Mouse (Mus musculus) C2C12 (cell line): Measurements from ENCODE around the gene Il25. TPM values are rescaled to one million over a fixed set of nuclear protein-coding genes. Genes with fewer than 3 reads are reported as not detected.
"Not testable (repeated sequence)": the region's sequence is repeated elsewhere in the genome, so short reads cannot be mapped to it uniquely, and the experiment has no call there.

Source experiments
- H3K27me3 ChIP-seq: one replicate; pipeline ENCODE4 v1.6.1; 2011; ENCODE audit not compliant: control insufficient read depth, insufficient read depth, insufficient read length
- H3K36me3 ChIP-seq: one replicate; pipeline ENCODE4 v1.6.1; 2011; ENCODE audit not compliant: control insufficient read depth, insufficient read depth
- H3K4me3 ChIP-seq: one replicate; pipeline ENCODE4 v1.5.1; 2011; ENCODE audit warnings: mild to moderate bottlenecking, control low read depth; ENCODE audit not compliant: poor library complexity, insufficient read depth, severe bottlenecking
- H3K79me2 ChIP-seq: one replicate; pipeline ENCODE4 v1.6.1; 2011; ENCODE audit not compliant: control insufficient read depth, insufficient read depth
- H3K79me3 ChIP-seq: one replicate; pipeline ENCODE4 v1.6.1; 2011; ENCODE audit warnings: low read depth, control low read depth
- H3ac ChIP-seq: one replicate; pipeline ENCODE3; 2011; ENCODE audit warnings: low read depth; ENCODE audit not compliant: control insufficient read depth, insufficient read length
- CEBPB ChIP-seq: IDR thresholded peaks from one replicate; pipeline ENCODE4 v1.6.1; 2011; ENCODE audit warnings: low read depth, mild to moderate bottlenecking, control low read depth, moderate library complexity
- CTCF ChIP-seq: IDR thresholded peaks from one replicate; pipeline ENCODE4 v1.5.1; 2011; ENCODE audit not compliant: control insufficient read depth, insufficient read depth, insufficient read length
- FOSL1 ChIP-seq: IDR thresholded peaks from one replicate; pipeline ENCODE4 v1.8.0; 2011; ENCODE audit warnings: mild to moderate bottlenecking, low read length; ENCODE audit not compliant: poor library complexity, insufficient read depth, severe bottlenecking
- MAX ChIP-seq: IDR thresholded peaks from one replicate; pipeline ENCODE4 v1.6.1; 2011; ENCODE audit warnings: mild to moderate bottlenecking, control low read depth
- MYOD1 ChIP-seq: IDR thresholded peaks from one replicate; pipeline ENCODE4 v1.6.1; 2011; ENCODE audit warnings: low read depth; ENCODE audit not compliant: control insufficient read depth, insufficient read length
- MYOG ChIP-seq: IDR thresholded peaks from one replicate; pipeline ENCODE4 v1.6.1; 2011; ENCODE audit not compliant: control insufficient read depth, insufficient read length; ENCODE audit errors: extremely low read depth
- USF1 ChIP-seq: IDR thresholded peaks from one replicate; pipeline ENCODE4 v1.6.1; 2011; ENCODE audit warnings: low read depth, mild to moderate bottlenecking, control low read depth, moderate library complexity
- polyA plus RNA-seq: library from polyadenylated mRNA; unstranded; fragments of >200 nt; fragmentation: generic; extraction: Trizol; gene quantifications from one replicate; pipeline ENCODE4 v1.2.1, GENCODE M21; 2012; ENCODE audit warnings: missing spikeins

The Il25 gene
- polyA plus RNA-seq, 1 experiment = not detected

DNA sequence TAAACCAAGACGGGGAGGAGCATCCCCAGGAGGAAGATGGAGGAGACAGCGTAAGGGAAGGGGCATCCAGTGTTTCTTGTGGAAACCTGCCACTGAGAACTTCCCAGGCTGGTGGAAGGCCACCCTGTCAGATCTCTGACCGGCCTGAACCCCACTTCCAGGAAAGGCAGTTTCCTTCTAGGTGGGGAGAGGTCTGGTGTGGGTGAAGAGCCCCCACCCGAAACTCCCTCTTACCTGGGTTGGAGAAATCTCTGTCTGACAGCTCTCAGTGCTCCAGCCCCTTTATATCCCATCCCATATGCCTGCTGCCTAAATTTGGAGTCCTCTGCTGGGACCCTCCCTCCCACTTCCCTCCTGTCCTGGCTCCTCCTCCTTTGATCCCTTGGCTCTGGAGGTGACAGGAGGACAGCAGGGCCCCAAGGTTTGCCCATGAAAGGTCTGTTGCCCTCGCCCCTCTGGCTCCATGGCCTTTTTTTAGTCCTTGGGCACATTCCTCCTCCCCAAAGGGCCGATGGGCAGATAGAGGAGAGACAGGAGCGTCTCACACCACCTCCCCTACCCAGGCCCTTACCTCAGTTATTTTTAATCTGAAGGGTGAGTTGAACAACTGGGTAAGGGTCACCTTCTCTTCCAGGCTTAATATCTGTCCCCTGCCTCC lies 34.0 kb downstream of the Il25 start, which contains the start of gene Myh6:
Gene Myh6, minus strand, starts transcription at position 608 of the 658 bp plus-strand sequence.
- no peak within 1 kb of the TSS for H3ac ChIP-seq
- no peak for TF ChIP-seq CTCF
- no peak for TF ChIP-seq MYOD1
- no peak for TF ChIP-seq MYOG
- no peak for TF ChIP-seq CEBPB
- TF ChIP-seq USF1 = no peak
- TF ChIP-seq MAX = no peak
- TF ChIP-seq FOSL1 = no peak
- no peaks in the 10 kb centered on the region for H3K79me3 ChIP-seq
- H3K27me3 ChIP-seq = peaks cover 65% of the 10 kb centered on the region
- no peaks in the 10 kb centered on the region for H3K79me2 ChIP-seq
- H3K36me3 ChIP-seq = no peaks in the 10 kb centered on the region
- no peak within 1 kb of the TSS for H3K4me3 ChIP-seq

GRCm38 (mm10) chr14:54967874-54968273 lies 35.4 kb downstream of the Il25 start:
- no peak for TF ChIP-seq USF1
- no peak for TF ChIP-seq MAX
- TF ChIP-seq MYOD1 = no peak
- TF ChIP-seq CTCF = no peak
- no peak for TF ChIP-seq CEBPB
- TF ChIP-seq MYOG = no peak
- TF ChIP-seq FOSL1 = no peak
- Histone ChIP-seq H3K27me3 (peaks cover 70% of the 10 kb centered on the region), H3K4me3 (no peak overlapping the region), H3K79me3 (no peaks in the 10 kb centered on the region), H3K36me3 (no peaks in the 10 kb centered on the region), H3ac (no peak overlapping the region), H3K79me2 (no peaks in the 10 kb centered on the region)

DNA sequence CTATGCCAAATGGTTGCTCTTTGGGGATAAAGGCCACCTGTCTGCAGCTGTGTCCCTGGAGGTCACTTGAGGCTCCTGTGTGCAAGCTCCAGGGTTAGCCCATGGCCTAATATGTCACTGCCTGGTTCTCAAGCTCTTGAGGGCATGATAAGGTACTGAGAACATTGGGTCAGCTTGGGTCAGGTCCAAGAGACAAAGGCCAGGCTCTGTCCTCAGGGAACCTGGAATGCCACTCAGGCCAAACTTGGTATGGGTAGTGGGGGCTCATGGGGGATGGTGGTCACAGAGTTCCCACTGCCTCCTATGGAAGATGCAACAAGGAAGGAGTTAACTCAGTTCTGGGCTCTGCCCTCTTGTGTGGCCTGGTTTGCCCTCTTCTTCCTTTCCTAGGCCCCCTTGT lies 35.8 kb downstream of the Il25 start:
- H3K4me3 ChIP-seq = no peak overlapping the region
- TF ChIP-seq MYOG (no peak), CTCF (no peak), USF1 (no peak), FOSL1 (no peak), CEBPB (no peak), MAX (no peak), MYOD1 (no peak)
- no peak overlapping the region for H3ac ChIP-seq
- H3K27me3 ChIP-seq = peaks cover 70% of the 10 kb centered on the region
- no peaks in the 10 kb centered on the region for H3K79me2 ChIP-seq
- no peaks in the 10 kb centered on the region for H3K36me3 ChIP-seq
- H3K79me3 ChIP-seq = no peaks in the 10 kb centered on the region

DNA sequence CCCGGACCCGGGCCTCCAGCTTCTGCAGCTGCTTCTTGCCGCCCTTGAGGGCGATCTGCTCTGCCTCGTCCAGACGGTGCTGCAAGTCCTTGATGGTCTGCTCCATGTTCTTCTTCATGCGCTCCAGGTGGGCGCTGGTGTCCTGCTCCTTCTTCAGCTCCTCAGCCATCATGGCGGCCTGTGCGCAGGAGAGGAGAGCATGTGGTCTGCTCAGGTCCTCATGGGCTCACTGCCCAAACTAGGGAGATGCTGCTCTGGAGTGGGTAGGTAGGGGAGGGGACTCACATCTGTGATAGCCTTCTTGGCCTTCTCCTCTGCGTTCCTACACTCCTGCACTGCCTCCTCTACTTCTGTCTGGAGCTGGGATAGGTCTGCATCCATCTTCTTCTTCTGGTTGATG lies 40.3 kb downstream of the Il25 start:
- not testable (repeated sequence) for H3K36me3 ChIP-seq, H3K79me2 ChIP-seq, H3K79me3 ChIP-seq, H3K4me3 ChIP-seq, H3ac ChIP-seq
- H3K27me3 ChIP-seq = peaks cover 54% of the 10 kb centered on the region

DNA sequence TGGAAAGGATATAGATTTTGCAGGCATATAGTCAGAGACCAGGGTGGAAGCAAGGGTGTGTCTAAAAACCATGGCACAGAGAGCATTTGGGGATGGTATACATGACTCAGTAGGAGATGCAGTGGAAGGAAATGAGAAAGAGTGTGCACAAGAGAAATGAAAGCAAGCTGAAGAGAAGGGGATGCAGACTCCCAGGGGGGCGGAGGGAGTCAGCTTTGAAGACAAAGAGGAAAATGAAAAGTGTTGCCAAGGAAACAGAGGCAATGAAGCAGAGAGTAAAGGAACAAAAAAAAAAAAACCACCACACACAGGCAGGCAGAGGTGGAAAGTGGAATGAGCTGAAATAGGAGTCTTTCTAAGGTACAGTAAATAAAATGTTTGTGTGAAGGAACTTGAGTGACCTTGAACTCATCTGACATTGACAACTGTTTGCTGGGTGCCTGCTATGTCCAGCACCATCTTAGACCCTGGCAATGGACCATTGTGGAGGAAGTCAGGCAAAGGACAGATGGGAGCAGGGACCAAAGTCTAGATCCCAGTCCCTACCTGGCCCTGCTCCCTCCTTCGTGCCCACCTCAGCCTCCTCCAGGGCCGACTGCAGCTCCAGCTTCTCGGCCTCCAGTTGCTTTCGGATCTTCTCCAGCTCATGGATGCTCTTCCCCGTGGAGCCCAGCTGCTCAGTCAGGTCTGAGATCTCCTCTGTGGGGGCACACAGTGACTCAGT lies 41.7 kb downstream of the Il25 start:
- TF ChIP-seq FOSL1 (no peak), CEBPB (no peak), MYOD1 (no peak), MAX (no peak), CTCF (no peak), MYOG (no peak), USF1 (no peak)
- no peaks in the 10 kb centered on the region for H3K36me3 ChIP-seq

DNA sequence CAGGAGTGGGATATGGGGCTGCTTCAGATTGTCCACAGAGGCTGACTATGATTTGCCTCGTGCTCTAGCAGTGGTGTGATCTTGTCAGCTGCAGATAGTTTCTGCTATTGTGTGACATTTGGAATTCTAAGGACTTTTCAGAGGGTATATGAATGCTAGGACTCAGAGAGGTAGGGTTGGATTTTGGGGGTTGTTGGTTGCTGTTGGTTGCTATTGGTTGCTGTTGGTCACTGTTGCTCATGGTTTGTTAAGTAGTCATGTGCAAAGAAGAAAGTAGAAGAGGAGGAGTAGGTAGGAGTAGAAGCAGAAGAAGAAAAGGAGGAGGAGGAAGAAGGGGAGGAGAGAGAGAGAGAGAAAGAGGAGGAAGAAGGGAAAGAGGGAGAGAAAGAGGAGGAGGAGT lies 44.1 kb downstream of the Il25 start, which contains the start of gene Gm17428:
Gene Gm17428, plus strand, starts transcription at position 301 of the 400 bp plus-strand sequence.
- Histone ChIP-seq H3K27me3 (peaks cover 41% of the 10 kb centered on the region), H3K4me3 (no peak within 1 kb of the TSS), H3ac (no peak within 1 kb of the TSS), H3K79me2 (no peaks in the 10 kb centered on the region), H3K79me3 (no peaks in the 10 kb centered on the region), H3K36me3 (no peaks in the 10 kb centered on the region)
- TF ChIP-seq FOSL1 = no peak
- TF ChIP-seq MAX = no peak
- TF ChIP-seq CEBPB = no peak
- no peak for TF ChIP-seq MYOG
- no peak for TF ChIP-seq USF1
- no peak for TF ChIP-seq CTCF
- TF ChIP-seq MYOD1 = no peak

More for the DNA sequence above, 41.7 kb downstream of the Il25 start:
- H3K79me3 ChIP-seq = no peaks in the 10 kb centered on the region
- no peaks in the 10 kb centered on the region for H3K79me2 ChIP-seq
- no peak overlapping the region for H3ac ChIP-seq
- H3K27me3 ChIP-seq = peaks cover 54% of the 10 kb centered on the region
- H3K4me3 ChIP-seq = no peak overlapping the region
